Mouse (Mus musculus) liver, adult 2 months (tissue): ENCODE data around the gene Nit2. TPM values are rescaled to one million over a fixed set of nuclear protein-coding genes. Genes with fewer than 3 reads are reported as not detected.
A peak's percentile ranks its signal among the peaks of the same experiment; 100 is the strongest.

Experiments
- DNase-seq: peaks from one replicate; pipeline ENCODE4 v3.0.0-alpha.2; 2011; ENCODE audit warnings: low read depth, low spot score; ENCODE audit errors: extremely low read depth
- H3K27ac ChIP-seq: fragments of 200-500 bp; replicated peaks from 2 replicates; pipeline ENCODE4 v1.5.1; 2012; ENCODE audit warnings: low read depth, mild to moderate bottlenecking, control low read depth, inconsistent platforms, low read length; ENCODE audit not compliant: insufficient read depth
- H3K27me3 ChIP-seq: fragments of 200-500 bp; 2 replicates; pipeline ENCODE4 v1.6.1; 2012; ENCODE audit warnings: mild to moderate bottlenecking, moderate library complexity, low read length, inconsistent platforms; ENCODE audit not compliant: control insufficient read depth, insufficient read depth
- H3K36me3 ChIP-seq: fragments of 200-500 bp; 2 replicates; pipeline ENCODE4 v1.6.1; 2012; ENCODE audit warnings: low read length, inconsistent platforms; ENCODE audit not compliant: control insufficient read depth, insufficient read depth
- H3K4me1 ChIP-seq: fragments of 200-500 bp; 2 replicates; pipeline ENCODE4 v1.6.1; 2011; ENCODE audit warnings: low read length; ENCODE audit not compliant: control insufficient read depth, insufficient read depth
- H3K4me3 ChIP-seq: fragments of 200-500 bp; 2 replicates; pipeline ENCODE4 v1.5.1; 2011; ENCODE audit warnings: low read depth, mild to moderate bottlenecking, control low read depth, low read length, moderate library complexity; ENCODE audit not compliant: insufficient read depth
- H3K79me2 ChIP-seq: fragments of 200-500 bp; 2 replicates; pipeline ENCODE4 v1.6.1; 2012; ENCODE audit warnings: inconsistent platforms, mild to moderate bottlenecking, low read length, moderate library complexity; ENCODE audit not compliant: control insufficient read depth, insufficient read depth
- H3K9ac ChIP-seq: fragments of 200-500 bp; 2 replicates; pipeline ENCODE4 v1.6.1; 2012; ENCODE audit warnings: low read depth, mild to moderate bottlenecking, control low read depth, inconsistent platforms, low read length
- CTCF ChIP-seq: fragments of 200-500 bp; IDR thresholded peaks from 2 replicates; pipeline ENCODE4 v1.5.1; 2011; ENCODE audit warnings: low read depth, low read length, control low read depth
- POLR2A ChIP-seq: fragments of 200-500 bp; IDR thresholded peaks from 2 replicates; pipeline ENCODE4 v1.6.1; 2011; ENCODE audit warnings: low read length, control low read depth; ENCODE audit not compliant: insufficient read depth; ENCODE audit errors: extremely low read depth
- WGBS: fragments of 180-500 bp; shearing (Covaris S2); methylation state at CpG from one replicate; pipeline ENCODE4 v1.1.7; 2018; 5-methylcytosine and 5-hydroxymethylcytosine counted together
- polyA plus RNA-seq: library from polyadenylated mRNA; depleted of rRNA; stranded (reverse); fragments of >200 nt; gene quantifications from 2 replicates; pipeline ENCODE4 v1.2.3, GENCODE M21; 2012
- total RNA-seq: library from RNA; depleted of rRNA; stranded (reverse); fragments of >200 nt; gene quantifications from 2 replicates; pipeline ENCODE4 v1.2.3, GENCODE M21; 2014

Nit2 gene
- total and polyA plus RNA-seq, 2 experiments, result 172 to 288 TPM

GRCm38 (mm10) chr16:57126268-57126667 lies 40.9 kb downstream of the Nit2 start:
- peaks cover 37% of the 10 kb centered on the region for H3K4me1 ChIP-seq
- peaks cover 33% of the 10 kb centered on the region for H3K79me2 ChIP-seq
- DNase-seq, result peak; percentile 76
- WGBS, result 15% methylated on average over 4 of the region's 4 CpGs
- peak overlapping the region; percentile 64 for H3K27ac ChIP-seq
- H3K27me3 ChIP-seq, result no peaks in the 10 kb centered on the region
- no peaks in the 10 kb centered on the region for H3K36me3 ChIP-seq
- no peak overlapping the region for H3K4me3 ChIP-seq
- H3K9ac ChIP-seq, result no peak overlapping the region; the same call in 1 of the 2 replicates
- TF ChIP-seq POLR2A (no peak), CTCF (no peak)

DNA sequence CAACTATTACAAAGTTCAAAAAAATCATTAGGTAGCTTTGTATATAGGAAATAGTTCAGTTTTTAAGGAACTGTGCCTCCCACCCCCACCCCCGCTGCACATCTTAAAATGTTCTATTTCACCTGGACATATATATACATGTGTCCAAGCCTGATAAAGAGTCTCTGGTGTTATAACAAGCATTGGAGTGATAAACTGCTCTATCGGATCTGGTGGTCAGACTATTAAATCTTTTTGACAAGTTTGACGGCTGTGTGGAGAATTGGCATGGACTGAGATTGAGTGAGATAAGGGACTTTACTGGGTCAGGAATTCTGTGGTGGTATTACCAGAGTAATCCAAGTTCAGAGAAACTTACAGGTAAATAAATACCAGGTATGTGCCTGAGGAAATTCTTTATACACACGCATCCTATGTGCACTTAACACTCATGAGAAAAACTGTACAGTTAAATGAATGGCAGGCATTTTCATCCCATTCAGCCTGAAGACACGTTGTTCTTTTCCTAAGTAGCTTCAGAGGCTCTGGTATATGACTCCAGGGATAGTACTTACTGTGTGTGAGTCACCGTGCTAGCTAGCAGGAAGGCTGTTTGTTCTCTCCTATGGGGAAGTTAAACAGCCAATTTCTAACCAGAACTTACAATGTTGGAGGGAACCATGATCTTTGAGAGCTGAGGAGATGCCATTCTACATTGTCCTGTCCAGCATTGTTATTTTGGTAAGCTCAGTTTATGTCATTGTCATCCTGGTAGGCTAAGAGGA lies 44.3 kb downstream of the Nit2 start:
- Histone ChIP-seq H3K4me1 (peaks cover 20% of the 10 kb centered on the region), H3K9ac (peak overlapping the region; percentile 94; the same call in 1 of the 2 replicates), H3K27me3 (no peaks in the 10 kb centered on the region), H3K36me3 (no peaks in the 10 kb centered on the region), H3K4me3 (peak overlapping the region; percentile 95), H3K79me2 (peaks cover 25% of the 10 kb centered on the region), H3K27ac (peak overlapping the region; percentile 22; the same call in 1 of the 2 replicates)
- no peak for DNase-seq
- WGBS, result 6% methylated on average over 6 of the region's 6 CpGs
- no peak for TF ChIP-seq CTCF
- no peak for TF ChIP-seq POLR2A

DNA sequence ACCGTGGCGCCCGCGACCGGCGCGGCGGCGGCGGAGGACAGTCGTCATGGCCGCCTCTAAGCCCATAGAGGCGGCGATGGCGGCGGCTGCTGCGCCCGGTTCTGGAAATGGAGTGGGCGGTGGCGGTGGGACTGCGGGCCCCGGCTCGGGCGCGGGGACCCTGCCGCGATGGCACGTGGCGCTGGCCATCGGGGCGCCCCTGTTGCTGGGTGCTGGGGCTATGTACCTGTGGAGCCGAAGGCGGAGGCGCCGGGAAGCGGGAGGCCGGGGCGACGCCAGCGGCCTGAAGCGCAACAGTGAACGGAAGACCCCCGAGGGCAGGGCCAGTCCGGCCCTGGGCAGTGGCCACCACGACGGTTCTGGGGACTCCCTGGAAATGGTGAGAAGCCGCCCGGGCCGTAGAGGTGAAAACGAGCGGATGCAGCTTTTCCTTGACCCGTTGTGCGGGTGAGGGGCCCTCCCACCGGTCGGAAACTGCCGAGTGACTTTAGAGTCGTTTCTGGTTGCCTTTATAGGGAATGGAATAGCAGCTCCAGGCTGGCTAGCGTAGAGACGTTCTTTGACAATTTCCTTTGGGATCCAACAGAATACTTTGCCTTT lies 45.2 kb downstream of the Nit2 start:
- under 1% methylated on average over 59 of the region's 59 CpGs for WGBS
- H3K4me1 ChIP-seq, result peaks cover 16% of the 10 kb centered on the region
- TF ChIP-seq POLR2A, result no peak
- no peak for TF ChIP-seq CTCF
- no peak for DNase-seq
- peak overlapping the region; percentile 95 for H3K4me3 ChIP-seq
- H3K79me2 ChIP-seq, result peaks cover 22% of the 10 kb centered on the region
- peak overlapping the region; percentile 94 for H3K9ac ChIP-seq
- no peaks in the 10 kb centered on the region for H3K27me3 ChIP-seq
- H3K36me3 ChIP-seq, result no peaks in the 10 kb centered on the region
- H3K27ac ChIP-seq, result peak overlapping the region; percentile 84

DNA sequence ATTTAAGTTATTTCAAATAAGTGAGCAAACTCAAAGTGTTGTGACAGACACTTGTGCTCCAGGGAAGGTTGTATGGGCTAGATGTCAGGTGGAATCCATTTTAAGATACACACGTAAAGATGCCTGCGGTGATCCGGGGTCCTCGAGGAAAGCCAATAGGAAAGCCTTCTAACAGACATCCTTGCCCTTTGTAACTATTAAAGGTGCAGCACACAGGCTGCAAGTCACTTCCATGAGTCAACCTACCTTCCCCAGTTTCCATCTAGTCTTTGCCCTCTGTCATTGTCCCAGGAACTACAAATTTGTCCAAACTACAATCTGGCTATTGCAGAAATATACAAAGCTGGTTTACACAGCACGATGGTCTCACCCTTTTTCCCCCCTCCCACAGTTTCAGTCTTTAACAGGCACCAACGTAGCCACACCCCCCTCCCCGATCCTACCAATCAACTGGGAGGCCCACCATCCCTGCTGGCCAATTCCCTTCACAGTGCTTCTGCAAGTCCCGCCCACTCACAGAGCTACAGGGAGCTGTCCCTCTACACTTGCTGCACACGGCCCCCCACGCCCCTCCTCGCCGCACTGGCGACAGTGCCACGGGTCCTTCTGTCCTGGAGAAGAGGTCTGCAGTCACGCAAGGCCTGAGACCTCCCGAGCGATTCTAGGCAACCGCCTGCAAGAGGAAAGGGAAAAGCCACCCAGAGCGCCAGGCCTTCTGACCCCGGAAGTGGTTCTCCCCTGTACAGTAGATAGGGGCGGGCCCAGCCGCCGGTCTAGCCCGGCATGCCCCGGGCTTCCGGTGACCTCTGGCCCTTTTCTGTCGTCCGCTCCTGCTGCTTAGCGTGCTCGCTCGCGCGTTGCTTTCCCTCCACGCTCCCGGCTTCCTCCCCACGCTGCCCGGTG lies 46.0 kb downstream of the Nit2 start, which contains the start of gene Tomm70a:
Tomm70a (plus strand) TSS at position 791 of the 903 bp plus-strand sequence.
- no peak for TF ChIP-seq CTCF
- TF ChIP-seq POLR2A, result peak; percentile 78

DNA sequence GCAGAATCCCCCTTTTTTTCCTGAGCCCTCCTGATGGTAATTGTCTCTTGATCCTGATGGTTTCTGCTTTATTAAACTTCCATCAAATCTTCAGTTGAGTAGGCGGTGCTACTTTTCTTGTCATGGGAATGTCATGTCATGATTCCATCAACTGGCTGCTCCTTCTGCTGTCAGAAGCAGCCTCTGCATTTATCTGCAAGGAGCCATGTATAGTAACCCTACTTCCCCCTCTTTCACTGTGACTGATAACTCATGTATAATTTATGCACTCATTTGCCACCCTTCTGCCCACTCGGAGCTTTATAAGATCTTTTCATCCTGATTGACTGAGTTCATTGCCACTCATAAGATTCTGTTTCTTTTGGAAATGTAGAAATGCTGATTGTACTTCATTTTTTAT lies 49.6 kb downstream of the Nit2 start:
- no peak for DNase-seq
- Histone ChIP-seq H3K36me3 (no peaks in the 10 kb centered on the region), H3K9ac (no peak overlapping the region), H3K27me3 (no peaks in the 10 kb centered on the region), H3K4me3 (no peak overlapping the region), H3K4me1 (no peaks in the 10 kb centered on the region), H3K27ac (no peak overlapping the region), H3K79me2 (peaks cover 9% of the 10 kb centered on the region)
- WGBS, result 79% methylated on average over 2 of the region's 2 CpGs
- TF ChIP-seq CTCF (no peak), POLR2A (no peak)

More for the DNA sequence above, 46.0 kb downstream of the Nit2 start, which contains the start of gene Tomm70a:
- no peaks in the 10 kb centered on the region for H3K27me3 ChIP-seq
- H3K36me3 ChIP-seq, result no peaks in the 10 kb centered on the region
- H3K4me1 ChIP-seq, result peaks cover 14% of the 10 kb centered on the region
- peak; percentile 92 for DNase-seq
- peaks cover 21% of the 10 kb centered on the region for H3K79me2 ChIP-seq
- peak within 1 kb of the TSS; percentile 95 for H3K4me3 ChIP-seq
- peak within 1 kb of the TSS; percentile 94 for H3K9ac ChIP-seq
- peak within 1 kb of the TSS; percentile 99 for H3K27ac ChIP-seq
- WGBS, result under 1% methylated on average over 37 of the region's 37 CpGs
